Mouse (Mus musculus): ENCODE data around the gene Tmie.

- no peak for TF ChIP-seq CTCF (IDR thresholded peaks at IDR 0.05; ENCODE audit: control insufficient read depth, insufficient read depth, insufficient read length)
- no peak for TF ChIP-seq USF1 (IDR thresholded peaks at IDR 0.05; ENCODE audit: low read depth)
- no peak for TF ChIP-seq MYOG (IDR thresholded peaks at IDR 0.05; ENCODE audit: control insufficient read depth, extremely low read depth, insufficient read length)
- TF ChIP-seq CEBPB (IDR thresholded peaks at IDR 0.05; ENCODE audit: low read depth) = no peak
- no peak for TF ChIP-seq MAX (IDR thresholded peaks at IDR 0.05)
- TF ChIP-seq MYOD1 (IDR thresholded peaks at IDR 0.05; ENCODE audit: control insufficient read depth, insufficient read length, low read depth) = no peak
Measured at GRCm38 (mm10) chr9:110825426-110825825, 54.5 kb downstream of the Tmie start.
